Mouse (Mus musculus) kidney, embryonic 16.5 days (tissue): ENCODE measurements at regions not wholly inside any gene's neighbourhood (a gene's known extent, or its start where the extent isn't known, plus 50 kb on each side); places are given as distances from the start of the nearest gene placed in this dataset.

ENCODE experiments used
- ATAC-seq: fragments of 200-750 bp; cut with Nextera tagmentation; 2 replicates; pipeline ENCODE4 v1.8.0; 2017; ENCODE audit warnings: moderate TSS enrichment; ENCODE audit not compliant: low FRiP score, low TSS enrichment
- H3K27ac ChIP-seq: fragments of 300-500 bp; sonication (generic); 2 replicates; pipeline ENCODE4 v1.5.1; 2014; ENCODE audit warnings: low read length
- H3K27me3 ChIP-seq: fragments of 300-500 bp; sonication (generic); 2 replicates; pipeline ENCODE4 v1.6.1; 2014; ENCODE audit warnings: low read length, control low read depth, mixed read lengths; ENCODE audit not compliant: insufficient read depth
- H3K36me3 ChIP-seq: fragments of 300-500 bp; sonication (generic); 2 replicates; pipeline ENCODE4 v1.6.1; 2014; ENCODE audit warnings: low read length, control low read depth, mixed read lengths; ENCODE audit not compliant: insufficient read depth
- H3K4me1 ChIP-seq: fragments of 300-500 bp; sonication (generic); 2 replicates; pipeline ENCODE4 v1.6.1; 2014; ENCODE audit warnings: low read length, control low read depth, mixed read lengths; ENCODE audit not compliant: insufficient read depth
- H3K4me2 ChIP-seq: fragments of 300-500 bp; sonication (generic); replicated peaks from 2 replicates; pipeline ENCODE4 v1.6.1; 2014; ENCODE audit warnings: low read depth, low read length
- H3K4me3 ChIP-seq: fragments of 300-500 bp; sonication (generic); 2 replicates; pipeline ENCODE4 v1.5.1; 2014; ENCODE audit warnings: mild to moderate bottlenecking, low read length
- H3K9ac ChIP-seq: fragments of 300-500 bp; sonication (generic); replicated peaks from 2 replicates; pipeline ENCODE4 v1.6.1; 2014; ENCODE audit warnings: low read length
- H3K9me3 ChIP-seq: fragments of 300-500 bp; sonication (generic); 2 replicates; pipeline ENCODE4 v1.6.1; 2016; ENCODE audit warnings: low read length, control low read depth
- WGBS: fragments of 180-500 bp; shearing (Covaris S2); extraction: QIAGEN DNeasy Blood & Tissue Kit; methylation state at CpG from one replicate; pipeline ENCODE4 v1.1.7; 2014; 5-methylcytosine and 5-hydroxymethylcytosine counted together

- Histone ChIP-seq H3K27ac (no peak overlapping the region), H3K4me3 (no peak overlapping the region), H3K27me3 (no peaks in the 10 kb centered on the region), H3K9me3 (no peaks in the 10 kb centered on the region), H3K9ac (no peak overlapping the region), H3K4me2 (no peak overlapping the region), H3K4me1 (no peaks in the 10 kb centered on the region), H3K36me3 (no peaks in the 10 kb centered on the region)
- 97% methylated on average over 4 of the region's 4 CpGs for WGBS
- ATAC-seq = no peak
These were observed 69.9 kb upstream of the Qrfpr start for GRCm38 (mm10) chr3:36291971-36292370.

- H3K27ac ChIP-seq = no peak overlapping the region
- no peaks in the 10 kb centered on the region for H3K36me3 ChIP-seq
- no peak overlapping the region for H3K9ac ChIP-seq
- H3K4me3 ChIP-seq = no peak overlapping the region
- 83% methylated on average over 5 of the region's 5 CpGs for WGBS
- no peak overlapping the region for H3K4me2 ChIP-seq
- no peak for ATAC-seq
- H3K9me3 ChIP-seq = peaks cover 5% of the 10 kb centered on the region; the same call in 1 of the 2 replicates
- no peaks in the 10 kb centered on the region for H3K4me1 ChIP-seq
- H3K27me3 ChIP-seq = no peaks in the 10 kb centered on the region
These were observed 62.0 kb upstream of the Qrfpr start for GRCm38 (mm10) chr3:36284066-36284465.

- no peak for ATAC-seq
- no peaks in the 10 kb centered on the region for H3K4me1 ChIP-seq
- no peaks in the 10 kb centered on the region for H3K9me3 ChIP-seq
- 66% methylated on average over 1 of the region's 1 CpGs for WGBS
- H3K4me3 ChIP-seq = no peak overlapping the region
- H3K36me3 ChIP-seq = no peaks in the 10 kb centered on the region
- no peak overlapping the region for H3K4me2 ChIP-seq
- H3K27ac ChIP-seq = no peak overlapping the region
- H3K27me3 ChIP-seq = no peaks in the 10 kb centered on the region
- H3K9ac ChIP-seq = no peak overlapping the region
These were observed 53.4 kb upstream of the Qrfpr start for GRCm38 (mm10) chr3:36275502-36275901.
